Comparison of ENCODE assay signal across 8 mouse cellular contexts in the genomic region with DNA sequence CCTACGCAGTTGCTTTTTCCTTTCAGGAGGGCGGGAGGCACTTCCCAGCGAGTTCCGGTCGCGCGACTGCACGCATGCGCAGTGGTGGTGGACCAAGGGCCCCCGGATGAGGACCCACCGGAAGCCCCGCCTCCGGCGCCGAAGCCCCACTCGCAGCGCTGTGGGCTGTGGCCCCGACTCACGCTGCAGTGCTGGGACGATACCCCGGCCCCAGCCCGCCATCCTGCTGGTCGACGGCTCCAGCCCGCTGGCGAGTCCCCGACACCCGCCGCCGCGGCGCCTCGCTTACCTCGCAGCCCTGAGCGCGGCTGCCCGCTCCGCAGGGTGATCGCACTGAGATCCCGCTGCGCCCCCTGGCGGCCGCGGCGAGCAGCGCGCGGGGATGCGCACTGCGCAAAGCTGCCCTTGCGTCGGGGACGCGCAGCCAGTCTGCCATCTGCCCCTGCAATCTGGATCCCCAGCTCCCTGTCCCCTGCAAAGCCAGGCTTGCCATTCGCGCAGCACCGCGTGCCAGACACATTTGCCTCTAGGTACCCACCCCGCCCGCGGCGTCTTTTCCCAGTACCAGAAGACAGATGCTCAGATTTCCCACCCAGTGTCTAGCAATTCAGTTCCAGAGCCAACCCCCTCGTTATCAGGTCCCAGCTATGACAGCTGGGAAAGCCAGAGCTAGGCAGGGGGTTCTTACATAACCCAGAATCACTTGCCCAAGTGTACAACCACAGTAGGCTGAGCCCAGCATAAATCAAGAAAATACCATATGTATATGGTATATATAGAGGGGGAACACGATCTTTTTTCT. TPM values are rescaled to one million over a fixed set of nuclear protein-coding genes. Genes with fewer than 3 reads are reported as not detected.
DNase-seq lines count a peak whose midpoint lies in the region; ATAC-seq and TF ChIP-seq lines count a peak whose summit lies in the region.

Hlcs (minus strand) TSS at position 343 of the 802 bp plus-strand sequence.

- H3K36me3 ChIP-seq in CH12.LX (replicated peaks in 1 of 2; ENCODE audit: control insufficient read depth in 1 of 2, insufficient read depth in 1 of 2, low read length in 1 of 2) = peaks cover 0 to 10% of the 10 kb centered on the region in 2 experiments
- no peaks in the 10 kb centered on the region for H3K36me3 ChIP-seq in forebrain, embryonic 13.5 days (ENCODE audit: poor library complexity, severe bottlenecking)
- no peaks in the 10 kb centered on the region for H3K36me3 ChIP-seq in neural tube, embryonic 15.5 days

- TF ChIP-seq RAD21 in CH12.LX (IDR thresholded peaks at IDR 0.05; ENCODE audit: low read depth, low read length) = peak; percentile 48

- peak within 1 kb of the TSS; percentile 83 for H3K4me2 ChIP-seq in CH12.LX (ENCODE audit: insufficient read depth, low read depth, poor library complexity, severe bottlenecking)
- H3K4me2 ChIP-seq in forebrain, embryonic 13.5 days = peak within 1 kb of the TSS; percentile 62
- peak within 1 kb of the TSS; percentile 58 for H3K4me2 ChIP-seq in neural tube, embryonic 15.5 days

- dilution Hi-C loops in CH12.LX (cut with MboI; ENCODE audit: extremely low pct_ligation_motif_present, extremely low pct_unique_long_range_greater_than_20kb, low sequenced_read_pairs) = no loop called here

- DNase-seq in CH12.LX (ENCODE audit: extremely low read depth) = peak; percentile 98
- peak; percentile 94 for DNase-seq in c-Kit-positive CD71-positive TER-119-positive erythroid progenitor cells, embryonic 14.5 days (ENCODE audit: low spot score)
- DNase-seq in heart, postnatal 10 days = peak; percentile 98 to 99
- peak; percentile 98 for DNase-seq in layer of hippocampus, adult 11-12 months (ENCODE audit: low spot score)
- DNase-seq in lung, adult 18-20 months = peak; percentile 96 to 97
- DNase-seq in testis, postnatal 14 days (ENCODE audit: low spot score) = peak; percentile 97

- peaks cover 1% of the 10 kb centered on the region for H3K27me3 ChIP-seq in CH12.LX (replicated peaks)
- H3K27me3 ChIP-seq in forebrain, embryonic 13.5 days = no peaks in the 10 kb centered on the region
- H3K27me3 ChIP-seq in neural tube, embryonic 15.5 days (replicated peaks) = no peaks in the 10 kb centered on the region

- H3K4me3 ChIP-seq in CH12.LX (replicated peaks in 1 of 3; ENCODE audit: low read depth in 2 of 3, low read length in 2 of 3, poor library complexity in 1 of 3) = peak within 1 kb of the TSS; percentile 72 to 80 (median 76)
- H3K4me3 ChIP-seq in forebrain, embryonic 13.5 days = peak within 1 kb of the TSS; percentile 59
- peak within 1 kb of the TSS; percentile 69 for H3K4me3 ChIP-seq in neural tube, embryonic 15.5 days (replicated peaks)

- intact Hi-C loops in heart, postnatal 10 days (cut with DNase I) = loop anchor here (1.0 to 2.0 kb wide), 2 partner anchors 44 to 57 kb away; partner anchors contain the start of genes Pigp and Ttc3

- under 1% methylated on average over 64 of the region's 64 CpGs for WGBS in forebrain, embryonic 13.5 days
- under 1% methylated on average over 64 of the region's 64 CpGs for WGBS in neural tube, embryonic 15.5 days

- H3K4me1 ChIP-seq in CH12.LX (ENCODE audit: control insufficient read depth in 1 of 2, insufficient read depth in 2 of 2) = peaks cover 2 to 25% of the 10 kb centered on the region in 2 experiments; a peak in 3 of 4 replicates
- H3K4me1 ChIP-seq in forebrain, embryonic 13.5 days = peaks cover 22% of the 10 kb centered on the region
- H3K4me1 ChIP-seq in neural tube, embryonic 15.5 days = peaks cover 21% of the 10 kb centered on the region

- peak within 1 kb of the TSS; percentile 97 for H3K27ac ChIP-seq in CH12.LX (ENCODE audit: insufficient read depth, low read depth)
- peak within 1 kb of the TSS; percentile 99 for H3K27ac ChIP-seq in forebrain, embryonic 13.5 days
- H3K27ac ChIP-seq in neural tube, embryonic 15.5 days (replicated peaks) = peak within 1 kb of the TSS; percentile 100

- peak; percentile 74 for TF ChIP-seq POLR2A in CH12.LX (IDR thresholded peaks at IDR 0.05; ENCODE audit: low read depth, low read length)

- no peaks in the 10 kb centered on the region for H3K79me2 ChIP-seq in CH12.LX (replicated peaks; ENCODE audit: control insufficient read depth, extremely low read depth, insufficient read depth, poor library complexity, severe bottlenecking)

- in situ Hi-C loops in CH12.LX (cut with MboI; ENCODE audit: low pct_ligation_motif_present, low pct_unique_long_range_greater_than_20kb, low sequenced_read_pairs) = no loop called here

- H3K9ac ChIP-seq in CH12.LX (ENCODE audit: insufficient read depth, low read depth) = peak within 1 kb of the TSS; percentile 75
- H3K9ac ChIP-seq in forebrain, embryonic 13.5 days = peak within 1 kb of the TSS; percentile 87
- H3K9ac ChIP-seq in neural tube, embryonic 15.5 days (replicated peaks) = peak within 1 kb of the TSS; percentile 93

- peak; percentile 92 for ATAC-seq in forebrain, embryonic 13.5 days
- peak; percentile 94 for ATAC-seq in neural tube, embryonic 15.5 days (ENCODE audit: low FRiP score)

- TF ChIP-seq CTCF in CH12.LX (conservative IDR thresholded peaks at IDR 0.05 in 1 of 2, IDR thresholded peaks at IDR 0.05 in 1 of 2; ENCODE audit: low read depth in 2 of 2, low read length in 2 of 2) = peak; percentile 78 to 97

- TF ChIP-seq EP300 in CH12.LX (IDR thresholded peaks at IDR 0.05; ENCODE audit: low read length) = no peak

- H3K9me3 ChIP-seq in CH12.LX (replicated peaks; ENCODE audit: low read length) = no peaks in the 10 kb centered on the region
- H3K9me3 ChIP-seq in forebrain, embryonic 13.5 days (replicated peaks) = no peaks in the 10 kb centered on the region
- H3K9me3 ChIP-seq in neural tube, embryonic 15.5 days (replicated peaks) = no peaks in the 10 kb centered on the region

TF ChIP-seq in CH12.LX, 34 proteins besides CTCF, POLR2A, EP300 and RAD21 (continues in another document):
- no peak for TF ChIP-seq ZNF384 (IDR thresholded peaks at IDR 0.05; ENCODE audit: low read depth, low read length)
- TF ChIP-seq MAX (IDR thresholded peaks at IDR 0.05; ENCODE audit: low read length) = peak; percentile 63
- TF ChIP-seq MAFK (IDR thresholded peaks at IDR 0.05; ENCODE audit: insufficient replicate concordance, low read length) = peak; percentile 24; the same call in 1 of the 2 replicates
- no peak for TF ChIP-seq ZKSCAN1 (IDR thresholded peaks at IDR 0.05; ENCODE audit: borderline replicate concordance, low read depth, low read length)
- TF ChIP-seq JUN (IDR thresholded peaks at IDR 0.05; ENCODE audit: insufficient read depth, low read depth, low read length) = no peak
- TF ChIP-seq BHLHE40 (IDR thresholded peaks at IDR 0.05; ENCODE audit: low read depth, low read length) = peak; percentile 66; the same call in 1 of the 2 replicates
- no peak for TF ChIP-seq RCOR1 (conservative IDR thresholded peaks at IDR 0.05; ENCODE audit: low read depth, low read length)
- peak; percentile 95 for TF ChIP-seq MAZ (IDR thresholded peaks at IDR 0.05; ENCODE audit: low read depth, low read length)
- no peak for TF ChIP-seq MXI1 (IDR thresholded peaks at IDR 0.05; ENCODE audit: low read depth, low read length)
- peak; percentile 47 for TF ChIP-seq IRF4 (IDR thresholded peaks at IDR 0.05; ENCODE audit: low read depth, low read length)
- no peak for TF ChIP-seq JUND (conservative IDR thresholded peaks at IDR 0.05; ENCODE audit: low read depth, low read length)
- TF ChIP-seq ELF1 (IDR thresholded peaks at IDR 0.05; ENCODE audit: low read depth, low read length) = peak; percentile 91
- peak; percentile 88 for TF ChIP-seq NRF1 (IDR thresholded peaks at IDR 0.05; ENCODE audit: low read depth, low read length)
- peak; percentile 83 for TF ChIP-seq HCFC1 (IDR thresholded peaks at IDR 0.05; ENCODE audit: low read depth, low read length)
- peak; percentile 75; the same call in 1 of the 2 replicates for TF ChIP-seq POLR2AphosphoS2 (IDR thresholded peaks at IDR 0.05; ENCODE audit: low read depth, low read length)
- TF ChIP-seq E2F4 (IDR thresholded peaks at IDR 0.05; ENCODE audit: insufficient replicate concordance, low read depth, low read length) = no peak; the same call in 1 of the 2 replicates
- no peak for TF ChIP-seq CHD1 (IDR thresholded peaks at IDR 0.05; ENCODE audit: low read depth, low read length)
- TF ChIP-seq CHD2 (IDR thresholded peaks at IDR 0.05; ENCODE audit: low read length) = no peak
- TF ChIP-seq ETS1 (conservative IDR thresholded peaks at IDR 0.05; ENCODE audit: low read depth, low read length) = no peak
- no peak for TF ChIP-seq PAX5 (IDR thresholded peaks at IDR 0.05; ENCODE audit: low read length)
- no peak for TF ChIP-seq USF2 (conservative IDR thresholded peaks at IDR 0.05; ENCODE audit: low read depth, low read length)
- peak; percentile 88 for TF ChIP-seq SMC3 (IDR thresholded peaks at IDR 0.05; ENCODE audit: low read depth, low read length)
- TF ChIP-seq MEF2A (IDR thresholded peaks at IDR 0.05; ENCODE audit: borderline replicate concordance, low read depth, low read length) = peak; percentile 72; the same call in 1 of the 2 replicates
- TF ChIP-seq USF1 (IDR thresholded peaks at IDR 0.05; ENCODE audit: low read depth, low read length) = no peak
- peak; percentile 88 for TF ChIP-seq ZMIZ1 (IDR thresholded peaks at IDR 0.05; ENCODE audit: low read depth, low read length)
- peak; percentile 76 for TF ChIP-seq TCF12 (IDR thresholded peaks at IDR 0.05; ENCODE audit: low read depth, low read length)
- TF ChIP-seq MYC (IDR thresholded peaks at IDR 0.05; ENCODE audit: low read depth, low read length) = no peak
- TF ChIP-seq KAT2A (IDR thresholded peaks at IDR 0.05; ENCODE audit: insufficient replicate concordance, low read length) = peak; percentile 9; the same call in 1 of the 2 replicates
- peak; percentile 53; the same call in 1 of the 2 replicates for TF ChIP-seq UBTF (IDR thresholded peaks at IDR 0.05; ENCODE audit: low read depth, low read length)
- TF ChIP-seq ZC3H11A (IDR thresholded peaks at IDR 0.05; ENCODE audit: low read depth, low read length) = no peak
- TF ChIP-seq SIN3A (IDR thresholded peaks at IDR 0.05; ENCODE audit: low read length) = peak; percentile 70
- TF ChIP-seq NELFE (IDR thresholded peaks at IDR 0.05; ENCODE audit: low read depth, low read length) = peak; percentile 96
- TF ChIP-seq TBP (conservative IDR thresholded peaks at IDR 0.05; ENCODE audit: low read depth, low read length) = 0 out of 2 replicates have a peak, but pooled peaks have one; percentile 20

RNA-seq across cellular contexts. Expression of gene Hlcs, which starts in this region (rescaled TPM):
- total RNA-seq in CH12.LX (2012; rRNA removed) (7.8 and 9.4 TPM in 2 replicates), CH12.LX (2014; rRNA removed) (4.2 and 5.3 TPM in 2 replicates)
- polyA plus RNA-seq in CH12.LX (2012; ENCODE audit: insufficient read length, low read depth) = 11.3 and 12.5 TPM in 2 replicates
- 9.0 and 9.8 TPM in 2 replicates for polyA plus RNA-seq in forebrain, embryonic 13.5 days (2015; fragmentation: Nextera tagmentation; extraction: Ambion mirVana)
- 1 to 10 TPM; 6.9 to 7.5 TPM for total RNA-seq in heart, postnatal 10 days (2021)
- 8.3 and 8.7 TPM in 2 replicates for polyA plus RNA-seq in neural tube, embryonic 15.5 days (2015; fragmentation: Nextera tagmentation; extraction: Ambion mirVana)

Comparison
In these comparisons a context has a peak if more than half of its experiments do, and no peak if none do; other contexts are left out.
1. Peak in every context shown above with its lines: DNase-seq, ATAC-seq, H3K4me3 ChIP-seq and H3K27ac ChIP-seq.